Mouse (Mus musculus) forebrain, embryonic 11.5 days (tissue): Measurements from ENCODE around the gene Ube2d3. TPM values are rescaled to one million over a fixed set of nuclear protein-coding genes. Genes with fewer than 3 reads are reported as not detected.
"Not testable (repeated sequence)": the region's sequence is repeated elsewhere in the genome, so short reads cannot be mapped to it uniquely, and the experiment has no call there.

ENCODE experiments used
- ATAC-seq: fragments of 200-750 bp; cut with Nextera tagmentation; replicated peaks from 2 replicates; pipeline ENCODE4 v1.8.0; 2017; ENCODE audit warnings: moderate TSS enrichment; ENCODE audit not compliant: low FRiP score
- DNase-seq: peaks from one replicate; pipeline ENCODE4 v3.0.0-alpha.2; 2017; ENCODE audit warnings: low spot score
- H3K27ac ChIP-seq: fragments of 300-500 bp; sonication (generic); 2 replicates; pipeline ENCODE4 v1.5.1; 2014; ENCODE audit warnings: low read depth, low read length
- H3K27me3 ChIP-seq: fragments of 300-500 bp; sonication (generic); 2 replicates; pipeline ENCODE4 v1.6.1; 2014; ENCODE audit warnings: mild to moderate bottlenecking, low read length, mixed read lengths; ENCODE audit not compliant: control insufficient read depth, insufficient read depth
- H3K36me3 ChIP-seq: fragments of 300-500 bp; sonication (generic); 2 replicates; pipeline ENCODE4 v1.6.1; 2014; ENCODE audit warnings: mild to moderate bottlenecking, low read length, moderate library complexity, mixed read lengths; ENCODE audit not compliant: control insufficient read depth, insufficient read depth
- H3K4me1 ChIP-seq: fragments of 300-500 bp; sonication (generic); replicated peaks from 2 replicates; pipeline ENCODE4 v1.6.1; 2014; ENCODE audit warnings: low read length, mixed read lengths; ENCODE audit not compliant: control insufficient read depth, insufficient read depth
- H3K4me2 ChIP-seq: fragments of 300-500 bp; sonication (generic); 2 replicates; pipeline ENCODE4 v1.6.1; 2014; ENCODE audit warnings: low read depth, mild to moderate bottlenecking, low read length, moderate library complexity, mixed read lengths; ENCODE audit not compliant: severe bottlenecking
- H3K4me3 ChIP-seq: fragments of 300-500 bp; sonication (generic); 2 replicates; pipeline ENCODE4 v1.5.1; 2014; ENCODE audit warnings: low read depth, low read length
- H3K9ac ChIP-seq: fragments of 300-500 bp; sonication (generic); 2 replicates; pipeline ENCODE4 v1.6.1; 2014; ENCODE audit warnings: low read length
- H3K9me3 ChIP-seq: fragments of 300-500 bp; sonication (generic); 2 replicates; pipeline ENCODE4 v1.6.1; 2016; ENCODE audit warnings: low read length, mixed read lengths; ENCODE audit not compliant: control insufficient read depth
- WGBS: fragments of 180-500 bp; shearing (Covaris S2); extraction: QIAGEN DNeasy Blood & Tissue Kit; methylation state at CpG from one replicate; pipeline ENCODE4 v1.1.7; 2014; 5-methylcytosine and 5-hydroxymethylcytosine counted together
- polyA plus RNA-seq: library from polyadenylated mRNA; unstranded; fragments of >200 nt; fragmentation: Nextera tagmentation; extraction: Ambion mirVana; gene quantifications from 2 replicates; pipeline ENCODE4 v1.2.1, GENCODE M21; 2014

Gene Ube2d3
- polyA plus RNA-seq, 1 experiment from 2014 or later, result 646 TPM

DNA sequence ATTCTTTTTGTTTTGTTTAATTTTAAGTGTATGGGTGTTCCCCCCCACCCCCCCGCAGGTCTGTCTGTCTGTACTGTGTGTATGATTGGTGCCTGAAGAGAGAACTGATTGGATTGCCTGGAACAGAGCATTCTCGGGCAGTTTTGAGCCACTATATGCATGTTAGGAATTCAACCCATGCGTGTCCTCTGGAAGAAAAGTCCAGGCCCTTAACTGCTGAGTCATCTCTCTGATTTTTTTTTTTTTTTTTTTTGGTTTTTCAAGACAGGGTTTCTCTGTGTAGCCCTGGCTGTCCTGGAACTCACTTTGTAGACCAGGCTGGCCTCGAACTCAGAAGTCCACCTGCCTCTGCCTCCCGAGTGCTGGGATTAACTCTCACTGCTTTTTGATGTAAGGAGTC is 41.1 kb downstream of the Ube2d3 start:
- H3K36me3 ChIP-seq, H3K4me2 ChIP-seq, DNase-seq, H3K9ac ChIP-seq, H3K9me3 ChIP-seq, H3K27ac ChIP-seq, H3K4me1 ChIP-seq, H3K4me3 ChIP-seq, H3K27me3 ChIP-seq, ATAC-seq: not testable (repeated sequence)
- WGBS, result 85% methylated on average over 5 of the region's 5 CpGs

DNA sequence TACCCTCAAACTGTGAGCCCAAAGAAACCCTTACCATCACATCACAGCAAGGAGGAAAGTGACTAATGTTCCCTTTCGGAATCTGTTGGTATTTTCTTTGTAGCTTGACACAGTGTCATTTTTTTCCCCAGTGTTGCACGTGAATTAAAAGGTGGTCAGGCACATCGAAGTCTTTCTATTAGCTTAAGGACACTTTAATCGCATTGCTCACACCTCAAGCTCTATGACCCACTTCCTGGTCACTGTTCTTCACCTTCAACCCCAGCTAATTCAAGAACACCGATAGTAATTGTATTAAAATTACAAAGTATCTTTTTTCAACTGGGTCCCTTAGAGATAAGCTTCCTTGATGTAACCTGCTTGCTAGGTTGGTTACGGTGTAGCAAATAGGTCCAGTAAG is 42.8 kb downstream of the Ube2d3 start:
- H3K4me3 ChIP-seq, result no peak overlapping the region
- 89% methylated on average over 6 of the region's 6 CpGs for WGBS
- H3K4me1 ChIP-seq, result no peaks in the 10 kb centered on the region
- ATAC-seq (no peak), DNase-seq (no peak)
- no peak overlapping the region for H3K9ac ChIP-seq
- H3K9me3 ChIP-seq, result no peaks in the 10 kb centered on the region
- no peaks in the 10 kb centered on the region for H3K27me3 ChIP-seq
- no peak overlapping the region for H3K27ac ChIP-seq
- H3K4me2 ChIP-seq, result no peak overlapping the region
- no peaks in the 10 kb centered on the region for H3K36me3 ChIP-seq

DNA sequence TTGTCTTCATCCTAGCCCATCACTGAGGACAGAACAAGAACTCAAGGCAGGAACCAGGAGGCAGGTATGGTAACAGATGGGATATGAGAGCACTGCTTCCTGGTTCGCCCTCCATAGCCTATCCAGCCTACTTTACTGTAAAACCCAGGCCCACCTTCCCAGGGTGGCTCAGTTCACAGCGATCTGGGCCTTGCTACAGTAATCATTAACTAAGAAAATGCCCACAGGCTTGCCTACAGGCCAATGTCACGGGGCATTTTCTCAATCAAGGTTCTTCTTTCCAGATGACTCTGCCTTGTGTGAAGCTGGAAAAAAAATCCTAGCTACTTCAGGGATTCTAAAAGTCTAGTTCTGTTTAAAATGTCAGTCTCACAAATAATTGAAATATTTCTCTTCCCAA is 43.7 kb downstream of the Ube2d3 start:
- no peak overlapping the region for H3K27ac ChIP-seq
- H3K9me3 ChIP-seq, result no peaks in the 10 kb centered on the region
- H3K4me3 ChIP-seq, result no peak overlapping the region
- H3K4me1 ChIP-seq, result no peaks in the 10 kb centered on the region
- no peaks in the 10 kb centered on the region for H3K36me3 ChIP-seq
- no peaks in the 10 kb centered on the region for H3K27me3 ChIP-seq
- no peak for DNase-seq
- no peak for ATAC-seq
- 87% methylated on average over 3 of the region's 3 CpGs for WGBS
- H3K9ac ChIP-seq, result no peak overlapping the region
- H3K4me2 ChIP-seq, result no peak overlapping the region

DNA sequence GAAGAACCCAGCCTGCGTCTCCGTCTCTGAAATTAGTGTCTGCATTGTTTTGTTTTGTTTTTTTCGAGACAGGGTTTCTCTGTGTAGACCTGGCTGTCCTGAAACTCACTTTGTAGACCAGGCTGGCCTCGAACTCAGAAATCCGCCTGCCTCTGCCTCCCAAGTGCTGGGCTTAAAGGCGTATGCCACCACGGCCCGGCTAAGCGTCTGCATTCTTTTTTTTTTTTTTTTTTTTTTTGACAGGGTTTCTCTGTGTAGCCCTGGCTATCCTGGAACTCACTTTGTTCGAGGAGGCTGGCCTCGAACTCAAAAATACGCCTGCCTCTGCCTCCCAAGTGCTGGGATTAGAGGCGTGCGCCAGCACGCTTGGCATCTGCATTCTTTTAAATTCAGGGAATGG is 46.7 kb downstream of the Ube2d3 start:
- 91% methylated on average over 15 of the region's 15 CpGs for WGBS
- H3K4me3 ChIP-seq, result 0 out of 2 replicates have a peak overlapping the region, but pooled peaks have one; percentile 55
- not testable (repeated sequence) for H3K9me3 ChIP-seq, H3K27me3 ChIP-seq, H3K4me1 ChIP-seq, H3K9ac ChIP-seq, ATAC-seq, H3K27ac ChIP-seq, DNase-seq, H3K36me3 ChIP-seq
- H3K4me2 ChIP-seq, result peak overlapping the region; percentile 93; the same call in 1 of the 2 replicates

DNA sequence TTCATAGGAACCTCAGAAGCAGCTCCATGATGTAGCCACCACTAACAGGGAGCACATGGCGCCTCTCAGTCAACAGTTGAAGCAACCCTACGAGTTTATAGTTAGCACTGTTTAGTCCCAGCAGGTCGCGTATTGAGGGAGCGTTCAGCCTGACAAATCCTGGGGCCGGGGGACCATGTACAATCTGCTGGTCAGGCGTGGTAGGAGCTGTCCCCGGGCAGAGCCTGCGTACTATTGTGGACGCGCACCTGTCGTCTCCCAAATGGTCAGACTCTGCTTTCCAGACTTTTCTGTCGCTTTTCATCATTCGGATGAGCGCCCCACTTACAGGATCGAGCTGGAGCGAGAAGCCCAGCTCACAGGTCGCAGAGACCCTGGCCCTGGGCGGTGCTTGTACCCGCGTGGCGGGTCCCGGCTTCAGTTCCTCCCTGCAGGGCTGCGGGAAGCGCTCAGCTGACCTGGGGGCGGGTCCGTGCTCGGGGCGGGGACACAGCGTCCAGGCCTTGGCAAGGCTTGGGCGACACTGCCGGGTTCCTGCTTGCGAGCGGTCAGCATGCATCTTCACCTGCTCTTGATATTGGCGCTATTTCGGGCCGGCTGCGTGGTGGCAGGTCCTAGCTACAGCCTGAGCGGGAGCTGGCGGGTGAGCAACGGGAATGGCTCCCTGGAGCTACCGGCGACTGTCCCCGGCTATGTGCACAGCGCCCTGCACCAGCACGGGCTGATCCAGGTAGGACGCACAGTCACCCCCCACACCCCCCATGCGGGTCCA is 47.4 kb downstream of the Ube2d3 start, which contains the start of gene Manba:
Gene Manba, plus strand, starts transcription at position 484 of the 772 bp plus-strand sequence.
- peak; percentile 87 for DNase-seq
- H3K27ac ChIP-seq, result no peak within 1 kb of the TSS
- no peaks in the 10 kb centered on the region for H3K36me3 ChIP-seq
- peak within 1 kb of the TSS; percentile 93 for H3K4me2 ChIP-seq
- peak within 1 kb of the TSS; percentile 55 for H3K4me3 ChIP-seq
- 2% methylated on average over 48 of the region's 48 CpGs for WGBS
- no peaks in the 10 kb centered on the region for H3K9me3 ChIP-seq
- peak; percentile 92 for ATAC-seq
- no peaks in the 10 kb centered on the region for H3K27me3 ChIP-seq
- no peaks in the 10 kb centered on the region for H3K4me1 ChIP-seq
- peak within 1 kb of the TSS; percentile 68 for H3K9ac ChIP-seq

DNA sequence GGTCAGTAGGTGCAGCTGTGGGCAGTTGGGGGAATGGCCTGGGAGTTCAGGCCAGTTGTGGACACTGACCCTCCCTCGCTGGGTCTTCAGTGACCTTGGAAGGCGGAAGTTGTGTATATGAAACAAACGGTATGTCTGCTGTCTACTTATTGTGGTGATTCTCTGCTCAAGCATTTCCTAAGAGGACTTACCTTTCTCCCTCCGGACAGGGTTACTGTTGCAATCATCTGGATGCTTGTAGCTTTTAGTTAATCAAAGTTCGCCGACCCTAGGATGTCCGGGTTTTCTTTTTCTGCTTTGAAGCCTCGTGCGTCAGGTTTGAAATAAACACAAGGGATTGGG is 47.9 kb downstream of the Ube2d3 start:
- no peak for ATAC-seq
- no peaks in the 10 kb centered on the region for H3K36me3 ChIP-seq
- no peaks in the 10 kb centered on the region for H3K4me1 ChIP-seq
- H3K9ac ChIP-seq, result peak overlapping the region; percentile 68
- H3K4me3 ChIP-seq, result peak overlapping the region; percentile 55
- peak overlapping the region; percentile 93 for H3K4me2 ChIP-seq
- no peaks in the 10 kb centered on the region for H3K9me3 ChIP-seq
- no peak overlapping the region for H3K27ac ChIP-seq
- WGBS, result 16% methylated on average over 9 of the region's 9 CpGs
- H3K27me3 ChIP-seq, result no peaks in the 10 kb centered on the region
- DNase-seq, result no peak

DNA sequence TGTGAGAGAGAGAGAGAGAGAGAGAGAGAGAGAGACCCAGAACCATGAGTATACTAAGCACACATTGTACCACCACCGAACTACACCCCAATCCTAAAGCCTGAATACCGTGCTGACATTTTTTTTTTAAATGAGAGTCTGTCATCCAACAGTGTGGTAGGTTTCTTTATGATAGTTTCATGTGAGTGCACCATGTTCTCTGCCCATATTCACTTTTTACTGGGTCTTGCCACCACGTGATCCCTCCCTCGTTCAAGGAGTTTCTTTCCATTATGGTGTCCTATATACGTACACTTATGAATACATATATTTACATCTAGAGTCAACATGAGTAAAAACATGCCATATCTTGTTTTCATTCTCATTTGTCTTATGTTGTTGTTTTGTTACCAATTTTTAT is 48.4 kb downstream of the Ube2d3 start:
- Histone ChIP-seq H3K4me3 (no peak overlapping the region), H3K36me3 (no peaks in the 10 kb centered on the region), H3K9ac (no peak overlapping the region), H3K9me3 (no peaks in the 10 kb centered on the region), H3K4me2 (no peak overlapping the region), H3K27me3 (no peaks in the 10 kb centered on the region), H3K4me1 (no peaks in the 10 kb centered on the region), H3K27ac (no peak overlapping the region)
- DNase-seq, result no peak
- WGBS, result 80% methylated on average over 5 of the region's 5 CpGs
- ATAC-seq, result no peak

DNA sequence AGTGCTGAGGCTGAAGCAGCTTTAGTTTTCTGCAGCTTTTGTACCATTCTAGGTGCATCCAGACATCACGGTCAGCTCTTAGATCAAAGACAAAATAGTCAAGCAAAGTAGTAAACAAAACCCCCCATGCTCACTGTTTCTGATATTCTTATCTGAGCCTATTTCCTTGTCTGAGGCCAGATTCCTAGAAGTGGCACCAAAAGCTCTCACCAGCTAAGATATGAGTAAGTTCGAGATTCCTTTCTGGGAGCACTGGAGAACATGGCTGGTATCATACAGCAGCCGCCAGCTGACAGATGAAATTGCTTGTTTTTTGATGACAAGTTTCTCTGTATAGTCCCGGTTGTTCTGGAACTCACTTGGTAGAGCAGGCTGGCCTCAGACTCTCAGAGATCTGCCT is 49.9 kb downstream of the Ube2d3 start:
- Histone ChIP-seq H3K9me3 (no peaks in the 10 kb centered on the region), H3K4me2 (no peak overlapping the region), H3K4me3 (no peak overlapping the region), H3K4me1 (no peaks in the 10 kb centered on the region), H3K9ac (no peak overlapping the region), H3K27me3 (no peaks in the 10 kb centered on the region), H3K36me3 (no peaks in the 10 kb centered on the region), H3K27ac (no peak overlapping the region)
- no peak for ATAC-seq
- WGBS, result 92% methylated on average over 4 of the region's 4 CpGs
- DNase-seq, result no peak

DNA sequence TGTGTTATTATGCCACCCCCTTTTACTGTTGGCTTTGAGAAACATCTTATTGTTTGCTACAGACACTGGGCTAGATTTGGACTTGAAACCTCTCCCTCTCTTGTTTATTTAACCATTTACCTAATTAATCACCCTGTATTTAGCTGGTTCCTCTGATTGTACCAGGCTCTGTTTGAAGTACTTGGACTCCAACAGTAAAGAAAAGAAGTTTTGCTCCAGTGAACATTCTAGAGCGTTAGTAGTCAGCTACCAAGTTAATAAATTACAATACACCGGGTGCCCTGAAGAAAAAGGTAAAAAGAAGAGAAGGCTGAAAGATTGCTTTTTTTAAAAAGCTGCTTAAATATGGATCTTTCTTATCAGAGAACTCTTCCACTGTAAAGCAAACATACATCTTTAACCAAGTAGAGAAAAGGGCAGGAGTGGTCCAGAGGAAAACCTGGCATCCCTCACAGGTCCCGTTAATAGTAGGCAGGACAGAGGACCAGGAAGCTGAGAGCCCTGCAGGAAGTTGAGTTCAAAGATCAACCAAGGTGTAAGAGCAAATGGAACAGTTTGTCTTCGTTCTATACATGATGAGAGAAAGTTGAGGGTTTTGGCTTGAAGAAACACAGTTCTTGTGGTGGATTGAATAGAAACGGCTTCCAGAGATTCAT is 52.0 kb downstream of the Ube2d3 start:
- H3K27me3 ChIP-seq, result no peaks in the 10 kb centered on the region
- no peak overlapping the region for H3K4me2 ChIP-seq
- no peaks in the 10 kb centered on the region for H3K9me3 ChIP-seq
- H3K36me3 ChIP-seq, result no peaks in the 10 kb centered on the region
- H3K27ac ChIP-seq, result no peak overlapping the region
- DNase-seq (no peak), ATAC-seq (no peak)
- no peaks in the 10 kb centered on the region for H3K4me1 ChIP-seq
- H3K4me3 ChIP-seq, result no peak overlapping the region
- no peak overlapping the region for H3K9ac ChIP-seq
- 91% methylated on average over 5 of the region's 5 CpGs for WGBS
